Mouse (Mus musculus) gastrocnemius, adult 2 months (tissue): ENCODE measurements around the gene Med27. TPM values are rescaled to one million over a fixed set of nuclear protein-coding genes. Genes with fewer than 3 reads are reported as not detected.

Experiments
- DNase-seq: peaks from one replicate; pipeline ENCODE4 v3.0.0; 2022
- H3K27ac ChIP-seq: fragments of 200-600 bp; 2 replicates; pipeline ENCODE4 v1.8.1; 2022; ENCODE audit warnings: mild to moderate bottlenecking
- H3K4me3 ChIP-seq: fragments of 200-600 bp; 2 replicates; pipeline ENCODE4 v1.8.1; 2022; ENCODE audit warnings: mild to moderate bottlenecking, moderate library complexity
- CTCF ChIP-seq: fragments of 200-600 bp; IDR thresholded peaks from 2 replicates; pipeline ENCODE4 v1.8.1; 2022; ENCODE audit warnings: antibody characterized with exemption, mild to moderate bottlenecking, moderate library complexity
- intact Hi-C: fragments of 180-260 bp; cut with DNase I; formaldehyde crosslinking; loops from one replicate; pipeline ENCODE4 v1.15.1; 2025
- microRNA-seq: library from miRNA; unstranded; fragments of <30 nt; microRNA quantifications from one replicate; pipeline ENCODE4 v1.2.0, GENCODE M21; 2021
- total RNA-seq, 2 experiments: library from RNA; stranded (reverse); gene quantifications; 2 replicates each; pipeline ENCODE4 v1.2.3; 2021

Gene Med27
- total RNA-seq, 2 experiments from 2014 or later = 12.3 to 16.9 TPM

GRCm38 (mm10) chr2:29551816-29552585 lies 205.4 kb downstream of the Med27 start:
- Histone ChIP-seq H3K4me3 (no peak overlapping the region), H3K27ac (no peak overlapping the region)
- intact Hi-C loops = loop anchor here (5.0 to 10.0 kb wide), 2 partner anchors 207 to 290 kb away; partner anchors contain the start of gene Med27
- no peak for TF ChIP-seq CTCF
- DNase-seq = no peak

GRCm38 (mm10) chr2:29553945-29554634 lies 207.5 kb downstream of the Med27 start:
- DNase-seq = peak; percentile 42
- intact Hi-C loops = loop anchor here (1.0 to 10.0 kb wide), 4 partner anchors 209 to 353 kb away; partner anchors contain the start of gene Med27
- no peak overlapping the region for H3K4me3 ChIP-seq
- peak; percentile 93 for TF ChIP-seq CTCF
- no peak overlapping the region for H3K27ac ChIP-seq

DNA sequence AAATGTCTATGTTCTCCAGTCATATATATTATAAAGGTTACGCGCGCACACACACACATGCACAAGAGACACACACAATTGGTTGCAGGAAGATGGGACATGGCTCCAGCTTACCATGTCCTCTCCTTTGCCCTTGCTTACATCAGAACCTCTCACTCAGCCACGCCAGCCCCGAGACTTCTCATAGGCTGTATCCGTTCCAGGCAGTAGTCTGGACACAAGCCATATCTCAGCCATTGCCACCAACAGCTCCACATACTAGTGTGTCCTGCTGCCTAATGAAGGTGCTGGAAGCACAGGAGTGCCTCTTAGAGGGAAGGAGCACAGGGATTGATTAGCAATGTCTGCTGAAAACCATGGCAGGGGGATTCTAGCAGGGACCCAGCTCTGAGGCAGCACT lies 211.9 kb downstream of the Med27 start:
- no peak for TF ChIP-seq CTCF
- Histone ChIP-seq H3K4me3 (no peak overlapping the region), H3K27ac (no peak overlapping the region)
- no peak for DNase-seq
- intact Hi-C loops = loop anchor here (10.0 kb wide), 1 partner anchor 214 kb away; the partner anchor contains the start of gene Med27

GRCm38 (mm10) chr2:29559955-29560354 lies 213.3 kb downstream of the Med27 start:
- no peak overlapping the region for H3K4me3 ChIP-seq
- no peak overlapping the region for H3K27ac ChIP-seq
- no peak for DNase-seq
- no peak for TF ChIP-seq CTCF
- intact Hi-C loops = loop anchor here (10.0 kb wide), 1 partner anchor 215 kb away; the partner anchor contains the start of gene Med27

DNA sequence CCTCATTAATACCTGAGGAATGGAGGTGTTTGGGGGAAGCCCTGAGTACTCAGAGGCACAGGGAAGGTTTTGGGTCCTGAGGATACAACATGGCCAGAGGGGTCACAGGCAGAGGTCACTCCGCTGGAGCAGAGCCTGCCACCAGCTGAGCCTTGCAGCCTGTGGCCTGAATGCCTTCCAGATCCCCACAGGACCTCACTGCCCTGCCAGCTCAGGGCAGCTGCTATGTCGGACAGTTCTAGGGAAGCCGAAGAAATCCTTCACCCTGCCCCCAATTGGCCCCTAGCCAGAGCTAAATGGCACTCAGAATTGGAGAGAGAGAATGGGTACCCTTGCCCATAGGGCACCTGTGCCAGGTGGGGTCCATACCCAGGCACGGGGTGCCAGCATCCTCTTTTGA lies 214.8 kb downstream of the Med27 start:
- TF ChIP-seq CTCF = no peak
- intact Hi-C loops = no loop called here
- DNase-seq = peak; percentile 32
- no peak overlapping the region for H3K27ac ChIP-seq
- no peak overlapping the region for H3K4me3 ChIP-seq

GRCm38 (mm10) chr2:29563986-29564385 lies 217.4 kb downstream of the Med27 start:
- H3K27ac ChIP-seq = no peak overlapping the region
- no peak for TF ChIP-seq CTCF
- intact Hi-C loops = no loop called here
- no peak for DNase-seq
- no peak overlapping the region for H3K4me3 ChIP-seq

DNA sequence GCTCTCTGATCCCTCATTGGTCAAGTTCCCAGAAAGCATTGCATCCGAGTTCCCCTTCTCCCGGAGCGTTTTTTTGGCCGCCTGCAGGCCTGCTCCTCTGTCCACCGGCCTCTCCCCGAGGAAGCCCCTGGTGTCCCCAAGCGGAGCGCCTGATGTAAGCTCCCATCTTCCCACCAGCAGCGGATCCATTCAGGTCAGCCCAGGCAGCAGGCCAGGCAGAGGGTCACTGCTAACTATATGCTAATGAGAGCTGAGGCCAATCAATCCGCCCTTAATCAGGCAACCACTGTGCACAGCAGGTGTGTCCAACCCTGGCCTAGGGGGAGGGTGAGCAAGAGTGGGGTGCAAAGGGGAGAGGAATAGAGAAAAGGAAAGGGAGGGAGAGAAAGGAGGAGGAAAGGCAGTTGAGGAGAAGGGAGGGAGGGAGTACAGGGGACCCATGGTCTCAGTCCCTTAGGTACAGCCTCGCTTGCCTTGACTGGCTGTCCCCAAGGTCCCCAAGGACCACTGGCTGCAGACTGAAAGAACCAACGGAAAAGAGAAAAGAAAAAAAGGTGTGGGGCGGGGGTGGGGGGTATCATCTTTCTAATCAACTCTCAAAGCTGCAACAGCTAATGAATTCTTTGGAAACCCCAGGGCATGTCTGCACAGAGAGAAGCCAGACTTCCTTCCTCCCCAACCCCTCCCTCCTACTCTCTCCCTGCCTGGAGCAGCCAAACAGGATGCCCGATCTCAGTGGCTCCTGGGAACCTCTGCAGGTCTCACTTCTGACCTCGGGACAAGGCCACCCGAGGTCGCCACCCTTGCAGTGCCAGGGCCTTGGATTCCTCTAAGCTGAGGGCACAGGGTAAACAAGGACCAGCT lies 219.2 kb downstream of the Med27 start:
- no peak overlapping the region for H3K27ac ChIP-seq
- TF ChIP-seq CTCF = no peak
- DNase-seq = no peak
- no peak overlapping the region for H3K4me3 ChIP-seq
- intact Hi-C loops = no loop called here

- no peak for TF ChIP-seq CTCF
- no peak for DNase-seq
- intact Hi-C loops = no loop called here
Observed at GRCm38 (mm10) chr2:29571921-29572700, 225.5 kb downstream of the Med27 start.

DNA sequence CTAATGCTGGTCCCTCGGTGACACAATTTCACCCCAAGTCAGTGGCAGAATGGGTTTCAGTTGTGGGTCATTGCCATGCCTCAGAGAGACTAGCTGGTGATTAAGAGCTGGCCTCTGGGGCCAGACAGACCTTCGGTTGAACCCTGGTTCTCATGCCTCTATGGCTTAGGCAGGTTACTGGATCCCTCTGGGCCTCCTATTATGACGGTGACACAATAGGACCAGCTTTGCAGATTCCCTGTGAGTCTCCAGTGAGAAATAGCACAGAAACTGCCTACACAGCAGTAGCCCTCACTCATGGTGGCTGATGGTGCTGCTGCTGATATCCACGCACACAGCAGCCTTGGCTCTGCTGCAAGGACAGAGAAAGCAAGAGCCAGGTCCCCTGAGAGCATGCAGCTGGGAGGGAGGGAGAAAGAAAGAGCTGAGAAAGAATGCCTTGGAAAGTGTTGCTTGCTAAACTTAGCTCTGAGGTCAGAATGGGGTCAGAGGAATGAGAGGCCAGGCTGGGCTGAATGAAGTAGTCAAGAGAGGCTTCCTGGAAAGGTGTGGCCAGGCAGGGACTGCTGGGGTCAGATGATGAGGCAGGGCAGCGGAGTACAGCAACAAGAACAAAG lies 226.3 kb downstream of the Med27 start:
- DNase-seq = peak; percentile 30
- TF ChIP-seq CTCF = no peak
- Histone ChIP-seq H3K4me3 (no peak overlapping the region), H3K27ac (no peak overlapping the region)
- intact Hi-C loops = no loop called here

More at GRCm38 (mm10) chr2:29571921-29572700, 225.5 kb downstream of the Med27 start:
- Histone ChIP-seq H3K27ac (no peak overlapping the region), H3K4me3 (no peak overlapping the region)

GRCm38 (mm10) chr2:29573591-29573990 lies 227.0 kb downstream of the Med27 start:
- no peak overlapping the region for H3K27ac ChIP-seq
- no peak overlapping the region for H3K4me3 ChIP-seq
- intact Hi-C loops = no loop called here
- TF ChIP-seq CTCF = no peak
- peak; percentile 50 for DNase-seq

- TF ChIP-seq CTCF = no peak
- Histone ChIP-seq H3K27ac (no peak overlapping the region), H3K4me3 (no peak overlapping the region)
- no peak for DNase-seq
- intact Hi-C loops = no loop called here
Observed at GRCm38 (mm10) chr2:29574187-29574586, 227.6 kb downstream of the Med27 start.

Small RNA genes lying within 50 kb of the gene (microRNA-seq; reads per million reads assigned to microRNA genes)
- not detected for gene Mir133c

Other genes with a start within 250 kb of the Med27 start
- 10 to 100 TPM; 25.0 to 32.9 TPM for gene Setx, start 222.6 kb upstream of the Med27 start, total RNA-seq
- gene Ntng2, start 93.8 kb upstream of the Med27 start, total RNA-seq = 10 to 100 TPM; 25.0 to 27.0 TPM